Mouse (Mus musculus) brain, embryonic 18.5 days (tissue): ENCODE measurements around the gene Tagap1.
"Not testable (repeated sequence)": the region's sequence is repeated elsewhere in the genome, so short reads cannot be mapped to it uniquely, and the experiment has no call there.

Source experiments
- DNase-seq: peaks from one replicate; pipeline ENCODE4 v3.0.0-alpha.2; 2012; ENCODE audit warnings: low read depth, low spot score

Tagap1 gene

DNA sequence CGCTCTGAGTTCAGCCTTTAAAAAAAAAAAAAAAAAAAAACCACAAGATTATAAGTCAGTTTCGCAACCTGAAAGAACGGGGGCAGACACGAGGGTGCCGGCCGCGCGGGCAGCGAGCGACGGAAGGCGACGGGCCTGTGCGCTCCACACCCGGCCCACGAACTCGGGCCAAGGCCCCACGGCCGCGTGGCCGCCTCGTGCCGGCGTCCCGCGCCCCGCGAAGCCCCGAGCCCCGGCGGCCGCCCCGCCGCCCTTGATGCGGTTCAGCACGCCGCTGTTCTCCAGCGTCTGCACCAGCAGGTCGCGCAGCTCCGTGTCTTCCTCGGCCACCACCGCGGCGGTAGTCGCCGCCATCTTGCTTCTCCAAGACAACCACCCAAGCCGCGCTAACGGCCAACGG lies at the start of gene Tagap1:
TSS of gene Tagap1 (minus strand) at position 381 of the 400 bp plus-strand sequence.
- DNase-seq, result not testable (repeated sequence)

GRCm38 (mm10) chr17:7009901-7010300 lies 48.9 kb upstream of the Tagap1 start:
- not testable (repeated sequence) for DNase-seq

DNA sequence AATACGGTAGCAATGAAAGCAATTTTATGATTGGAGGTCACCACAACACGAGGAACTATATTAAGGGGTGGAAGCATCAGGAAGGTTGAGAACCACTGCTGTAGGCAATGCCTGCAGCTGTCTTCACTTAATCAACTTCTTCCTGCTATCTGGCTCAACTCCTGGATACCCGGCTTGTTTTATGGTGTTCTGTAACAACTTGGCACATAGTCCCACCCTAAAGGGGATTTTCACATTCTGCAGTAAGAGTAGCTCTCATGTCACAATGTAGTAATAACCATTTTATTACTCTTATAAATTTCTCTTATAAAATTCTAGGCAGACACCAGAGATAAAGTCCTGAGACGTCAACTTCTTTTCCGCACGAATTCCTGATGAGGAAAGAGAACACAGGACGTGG lies 48.5 kb upstream of the Tagap1 start:
- DNase-seq, result not testable (repeated sequence)

DNA sequence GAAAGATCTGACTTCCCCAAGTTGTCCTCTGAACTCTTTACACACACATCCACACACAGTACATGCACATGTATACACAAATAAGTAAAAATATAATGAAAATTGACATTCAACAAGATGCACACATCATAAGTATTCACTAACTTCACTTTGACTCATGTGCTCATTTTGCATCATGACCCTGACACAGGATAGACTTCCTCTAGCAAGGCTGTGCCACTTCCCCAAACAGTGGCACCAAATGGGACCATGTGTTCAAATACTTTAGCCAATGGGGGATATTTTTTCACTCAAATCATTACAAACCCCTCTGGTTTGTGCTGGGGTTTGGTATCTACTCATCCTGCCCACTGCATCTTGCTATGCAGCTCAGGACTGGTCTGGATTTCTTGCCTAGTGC lies 47.9 kb upstream of the Tagap1 start:
- not testable (repeated sequence) for DNase-seq

- DNase-seq, result not testable (repeated sequence)
These were observed 44.7 kb upstream of the Tagap1 start for GRCm38 (mm10) chr17:7005646-7006045.

DNA sequence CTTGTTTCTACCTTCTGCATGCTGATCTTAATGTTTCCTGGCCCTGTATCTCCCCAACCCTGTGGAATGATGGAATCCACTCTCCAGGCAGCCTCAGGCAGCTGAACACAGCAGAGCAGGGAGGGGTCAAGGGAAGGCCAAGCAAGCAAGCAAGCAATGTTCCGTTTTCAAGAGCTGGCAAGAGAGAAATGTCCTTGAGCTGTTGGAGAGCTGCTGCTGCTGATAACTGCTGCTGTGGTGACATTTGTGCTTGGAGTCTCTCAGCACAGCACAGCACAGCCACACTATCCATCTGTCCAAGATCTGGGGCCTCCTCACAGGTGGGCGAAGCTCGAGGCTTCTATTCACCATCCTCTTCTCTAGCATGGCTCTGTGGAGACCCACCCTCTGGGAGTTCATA lies 42.4 kb upstream of the Tagap1 start:
- not testable (repeated sequence) for DNase-seq

DNA sequence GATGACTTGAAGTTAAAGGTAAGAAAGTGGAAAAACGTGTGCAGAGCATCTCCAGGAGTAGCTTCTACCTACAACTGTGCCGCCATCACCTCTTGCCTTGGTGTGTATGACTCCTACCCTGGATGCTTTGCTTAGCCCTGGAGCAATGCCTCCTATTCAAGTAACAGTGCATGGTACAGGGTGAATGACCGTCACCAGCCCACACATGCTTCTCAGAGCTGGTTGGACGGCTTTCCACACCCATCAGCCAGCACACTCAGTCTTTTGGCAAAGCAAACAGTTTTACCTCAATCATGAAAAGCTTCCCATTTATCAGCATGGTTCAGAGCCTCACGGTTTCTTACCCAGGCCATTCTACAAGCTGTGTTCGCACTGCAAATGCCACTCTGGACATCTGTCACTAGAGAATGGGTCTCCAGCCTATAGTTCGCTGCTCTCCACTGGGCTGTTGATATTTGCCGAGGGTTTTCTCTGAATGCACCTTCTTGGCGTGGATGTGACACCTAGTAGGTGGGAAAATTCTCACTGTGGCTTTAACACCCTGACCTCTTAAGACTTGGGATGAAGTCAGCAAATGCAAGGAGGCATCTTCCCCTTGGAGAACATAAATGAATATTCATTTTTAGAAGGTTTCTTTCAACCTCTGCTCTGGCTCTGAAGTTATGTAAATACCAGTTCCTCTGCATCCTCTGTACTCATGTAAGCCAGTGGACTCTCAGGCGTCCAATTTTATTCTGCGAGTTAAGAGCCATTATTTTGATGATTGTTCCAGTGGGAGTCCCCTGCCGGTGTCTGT lies 41.0 kb upstream of the Tagap1 start:
- not testable (repeated sequence) for DNase-seq

DNA sequence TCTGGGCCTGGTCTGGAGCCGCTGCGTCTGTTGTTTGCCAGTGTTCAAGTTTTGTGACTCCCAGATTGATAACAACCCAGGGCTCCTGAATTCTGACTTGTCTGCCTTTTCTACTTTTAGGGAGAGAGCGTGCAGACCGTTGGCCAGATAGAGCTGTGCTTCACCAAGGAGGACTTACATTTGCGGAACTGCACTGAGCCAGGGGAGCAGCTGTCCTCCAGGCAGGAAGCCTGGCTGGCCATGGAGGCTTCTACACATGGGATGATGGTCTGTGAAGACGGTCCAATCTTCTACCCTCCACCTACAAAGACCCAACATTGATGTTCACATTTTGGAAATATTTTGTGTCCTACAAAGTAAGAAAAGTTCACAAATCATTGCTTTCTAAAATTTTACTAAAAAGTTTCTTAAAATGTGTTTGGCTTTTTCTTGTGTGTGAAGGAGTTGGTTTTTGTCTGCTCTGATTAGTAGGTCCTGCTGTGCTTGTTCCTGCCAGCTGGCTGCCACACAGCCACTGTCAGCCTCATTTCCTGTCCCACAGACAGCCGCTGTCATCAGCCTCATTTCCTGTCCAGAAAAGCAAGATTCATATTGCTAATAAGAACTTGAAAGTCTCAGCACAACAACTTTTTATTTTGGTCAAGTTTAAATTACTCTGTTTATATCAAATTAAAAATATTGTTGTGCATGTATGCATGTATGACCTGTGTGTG lies 37.0 kb upstream of the Tagap1 start:
- not testable (repeated sequence) for DNase-seq

GRCm38 (mm10) chr17:6996826-6997225 lies 35.9 kb upstream of the Tagap1 start:
- DNase-seq, result not testable (repeated sequence)

GRCm38 (mm10) chr17:6995504-6995903 lies 34.5 kb upstream of the Tagap1 start:
- DNase-seq, result not testable (repeated sequence)

GRCm38 (mm10) chr17:6986118-6986517 lies 25.2 kb upstream of the Tagap1 start:
- not testable (repeated sequence) for DNase-seq

- DNase-seq, result not testable (repeated sequence)
These were observed 19.2 kb upstream of the Tagap1 start for GRCm38 (mm10) chr17:6980144-6980543.

GRCm38 (mm10) chr17:6979380-6979779 lies 18.4 kb upstream of the Tagap1 start:
- DNase-seq, result not testable (repeated sequence)

- DNase-seq, result not testable (repeated sequence)
These were observed 17.6 kb upstream of the Tagap1 start, which contains the start of gene Gm49721 for GRCm38 (mm10) chr17:6978287-6979248. Gm49721 (plus strand) TSS chr17:6978904.

- DNase-seq, result not testable (repeated sequence)
These were observed 14.0 kb upstream of the Tagap1 start for GRCm38 (mm10) chr17:6974985-6975384.

- DNase-seq, result not testable (repeated sequence)
These were observed 12.0 kb upstream of the Tagap1 start for GRCm38 (mm10) chr17:6972836-6973396.

GRCm38 (mm10) chr17:6971238-6971637 lies 10.3 kb upstream of the Tagap1 start:
- not testable (repeated sequence) for DNase-seq

GRCm38 (mm10) chr17:6970334-6970733 lies 9.4 kb upstream of the Tagap1 start, which contains the start of gene Rnaset2b:
Rnaset2b (plus strand) TSS chr17:6970634.
- not testable (repeated sequence) for DNase-seq

DNA sequence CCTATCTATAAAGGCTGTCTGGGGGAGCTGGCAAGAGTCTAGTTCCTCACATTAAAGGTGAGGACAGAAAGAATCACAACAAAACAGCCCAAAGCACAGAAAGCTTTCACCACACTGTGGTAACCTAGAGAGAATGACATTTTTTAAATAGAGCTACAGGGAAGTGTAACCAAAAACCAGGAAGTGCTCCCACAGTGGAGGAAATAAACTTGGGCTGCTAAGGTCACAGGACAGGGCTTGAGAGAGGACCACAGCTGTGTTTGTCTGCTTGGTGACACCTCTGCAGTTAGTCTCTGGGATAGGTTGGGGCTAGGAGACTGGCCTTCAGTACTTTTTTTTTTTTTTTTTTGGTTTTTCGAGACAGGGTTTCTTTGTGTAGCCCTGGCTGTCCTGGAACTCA lies 6.7 kb upstream of the Tagap1 start:
- DNase-seq, result not testable (repeated sequence)

- not testable (repeated sequence) for DNase-seq
These were observed 4.4 kb upstream of the Tagap1 start for GRCm38 (mm10) chr17:6965364-6965763.

GRCm38 (mm10) chr17:6962936-6963335 lies 2.0 kb upstream of the Tagap1 start:
- not testable (repeated sequence) for DNase-seq
